Mouse (Mus musculus): ENCODE results near the gene Cldn9. TPM values are rescaled to one million over a fixed set of nuclear protein-coding genes. Genes with fewer than 3 reads are reported as not detected.

The Cldn9 gene
- polyA plus RNA-seq, 1 experiment from 2014 or later, result not detected

DNA sequence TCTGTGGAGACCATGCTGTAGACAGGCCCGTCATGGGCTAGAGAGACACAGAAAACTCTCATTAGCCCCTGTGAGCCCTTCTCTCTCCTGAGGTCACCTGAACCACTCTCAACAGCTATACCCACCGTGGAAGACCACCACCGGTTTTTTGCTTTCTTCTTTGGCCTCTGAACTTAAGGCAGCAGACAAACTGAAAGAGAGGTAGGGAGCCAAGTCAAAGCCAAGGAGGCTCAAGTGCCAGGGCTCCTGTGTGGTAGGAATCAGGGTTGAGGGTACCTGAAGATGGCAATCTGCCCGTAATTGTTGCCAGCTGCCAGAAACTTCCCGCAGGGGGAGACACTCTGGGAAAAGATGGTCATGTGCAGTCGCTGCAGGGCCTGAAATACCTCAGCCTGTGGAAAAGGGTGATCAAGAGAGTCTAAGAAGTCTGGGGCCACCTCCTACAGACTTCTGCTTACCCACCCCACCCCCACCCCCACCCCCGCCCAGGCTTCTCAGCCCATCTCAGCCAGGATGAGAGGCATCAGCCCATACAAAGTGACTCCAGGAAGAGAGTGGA lies 13.2 kb downstream of the Cldn9 start:
- no peak for ATAC-seq (ENCODE audit: insufficient number of reproducible peaks, low FRiP score)
- 86% methylated on average over 7 of the region's 7 CpGs for WGBS
- H3K27me3 ChIP-seq (replicated peaks), result no peaks in the 10 kb centered on the region
- no peak overlapping the region for H3K27ac ChIP-seq (ENCODE audit: poor library complexity, severe bottlenecking)
- H3K4me2 ChIP-seq, result no peak overlapping the region
- no peak overlapping the region for H3K4me3 ChIP-seq
- no peaks in the 10 kb centered on the region for H3K9me3 ChIP-seq (replicated peaks)
- no peak overlapping the region for H3K9ac ChIP-seq
- peaks cover 60% of the 10 kb centered on the region for H3K36me3 ChIP-seq
- H3K4me1 ChIP-seq (replicated peaks), result peaks cover 22% of the 10 kb centered on the region

DNA sequence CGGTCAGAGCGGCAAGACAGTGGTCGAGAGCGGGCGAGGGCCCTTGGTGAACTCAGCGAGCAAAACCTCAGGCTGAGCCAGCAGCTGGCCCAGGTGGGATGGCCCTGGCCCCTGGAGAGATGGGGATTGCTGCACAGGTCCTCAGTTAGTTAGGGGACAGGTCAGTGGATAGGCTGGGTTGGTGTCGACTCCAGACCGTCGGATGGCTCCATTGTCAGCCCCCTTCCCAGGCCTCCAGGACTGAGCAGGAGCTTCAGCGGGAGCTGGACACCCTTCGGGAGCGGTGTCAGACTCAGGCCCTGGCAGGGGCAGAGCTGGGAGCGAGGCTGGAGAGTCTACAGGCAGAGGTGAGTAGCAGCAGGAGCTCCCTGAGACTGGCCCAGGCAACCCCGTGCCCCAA lies 18.3 kb downstream of the Cldn9 start:
- Histone ChIP-seq H3K27ac (ENCODE audit: poor library complexity, severe bottlenecking) (no peak overlapping the region), H3K36me3 (peaks cover 48% of the 10 kb centered on the region), H3K4me3 (no peak overlapping the region), H3K9ac (no peak overlapping the region), H3K9me3 (replicated peaks) (no peaks in the 10 kb centered on the region), H3K4me2 (no peak overlapping the region), H3K4me1 (replicated peaks) (peaks cover 8% of the 10 kb centered on the region; the same call in 1 of the 2 replicates), H3K27me3 (replicated peaks) (peaks cover 33% of the 10 kb centered on the region)
- WGBS, result 77% methylated on average over 14 of the region's 14 CpGs
- ATAC-seq (ENCODE audit: insufficient number of reproducible peaks, low FRiP score), result 0 out of 2 replicates have a peak, but pooled peaks have one; percentile 18

DNA sequence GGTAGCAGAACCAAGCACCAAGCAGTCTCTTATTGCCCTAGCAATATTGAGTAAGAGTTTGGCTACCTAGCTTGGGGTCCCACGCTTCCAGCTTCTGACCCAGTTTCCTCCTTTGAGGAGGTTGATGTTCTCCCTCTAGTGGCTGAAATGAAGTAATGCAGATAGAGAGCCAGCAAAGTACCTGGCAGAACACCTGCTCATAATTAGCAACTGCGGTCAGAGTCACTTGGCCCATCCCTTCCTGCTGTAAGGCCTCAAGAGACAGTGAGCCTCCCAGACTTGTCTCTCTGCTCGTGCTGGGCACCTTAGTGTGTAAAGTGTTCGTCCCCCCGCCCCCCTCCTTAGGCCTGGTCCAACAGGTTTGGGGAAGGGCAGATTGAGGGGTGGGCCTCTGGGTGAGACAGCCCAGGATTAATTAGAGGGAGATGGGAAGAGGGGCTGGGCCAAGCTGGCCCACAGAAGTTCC lies 19.2 kb downstream of the Cldn9 start:
- H3K27me3 ChIP-seq (replicated peaks), result peaks cover 42% of the 10 kb centered on the region
- ATAC-seq (ENCODE audit: insufficient number of reproducible peaks, low FRiP score), result no peak
- H3K4me2 ChIP-seq, result no peak overlapping the region
- H3K9ac ChIP-seq, result no peak overlapping the region
- peaks cover 10% of the 10 kb centered on the region; the same call in 1 of the 2 replicates for H3K4me1 ChIP-seq (replicated peaks)
- H3K27ac ChIP-seq (ENCODE audit: poor library complexity, severe bottlenecking), result no peak overlapping the region
- WGBS, result 14% methylated on average over 5 of the region's 5 CpGs
- H3K9me3 ChIP-seq (replicated peaks), result no peaks in the 10 kb centered on the region
- H3K36me3 ChIP-seq, result peaks cover 39% of the 10 kb centered on the region
- H3K4me3 ChIP-seq, result no peak overlapping the region

DNA sequence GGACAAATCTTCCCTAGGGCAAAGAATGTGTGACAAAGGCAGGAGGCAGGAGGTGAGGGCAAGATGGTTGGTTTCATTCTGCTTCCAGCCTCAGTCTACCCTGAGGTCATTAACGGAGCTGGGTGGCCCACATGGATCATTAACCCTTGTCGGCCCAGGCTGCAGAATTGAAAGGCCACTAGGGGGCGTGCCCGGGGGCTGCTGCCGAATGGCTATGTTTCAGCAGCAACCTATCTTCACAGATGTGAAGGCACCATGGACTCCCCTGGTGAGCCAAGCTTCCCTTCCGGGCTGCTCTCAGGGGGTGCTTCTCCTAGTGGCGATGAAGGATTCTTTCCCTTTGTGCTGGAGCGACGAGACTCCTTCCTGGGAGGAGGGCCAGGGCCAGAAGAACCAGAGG lies 22.3 kb downstream of the Cldn9 start:
- H3K4me3 ChIP-seq, result no peak overlapping the region
- no peak overlapping the region for H3K4me2 ChIP-seq
- ATAC-seq (ENCODE audit: insufficient number of reproducible peaks, low FRiP score), result no peak; the same call in 1 of the 2 replicates
- H3K36me3 ChIP-seq, result peaks cover 8% of the 10 kb centered on the region
- no peak overlapping the region for H3K27ac ChIP-seq (ENCODE audit: poor library complexity, severe bottlenecking)
- 3% methylated on average over 9 of the region's 9 CpGs for WGBS
- H3K9ac ChIP-seq, result no peak overlapping the region
- H3K9me3 ChIP-seq (replicated peaks), result no peaks in the 10 kb centered on the region
- peaks cover 57% of the 10 kb centered on the region for H3K27me3 ChIP-seq (replicated peaks)
- H3K4me1 ChIP-seq (replicated peaks), result peaks cover 10% of the 10 kb centered on the region; the same call in 1 of the 2 replicates

DNA sequence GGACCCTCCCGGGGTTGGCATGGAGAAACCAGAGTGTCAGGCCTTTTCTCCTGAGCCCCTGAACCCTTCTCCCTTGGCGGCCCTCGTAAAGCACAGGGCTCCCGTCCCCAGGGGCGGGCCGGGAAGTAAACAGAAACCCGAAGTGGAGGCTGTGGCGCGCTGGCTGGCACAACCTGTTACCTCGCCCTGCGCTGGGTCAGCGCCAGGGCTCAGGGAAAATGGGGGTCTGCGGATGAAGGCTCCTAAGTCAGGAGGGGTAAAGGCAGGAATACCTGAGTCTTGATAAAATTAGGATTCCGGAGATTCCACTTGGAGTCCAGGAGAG lies 23.0 kb downstream of the Cldn9 start:
- Histone ChIP-seq H3K27ac (ENCODE audit: poor library complexity, severe bottlenecking) (no peak overlapping the region), H3K9me3 (replicated peaks) (no peaks in the 10 kb centered on the region), H3K36me3 (peaks cover 1% of the 10 kb centered on the region; the same call in 1 of the 2 replicates), H3K9ac (no peak overlapping the region), H3K4me1 (replicated peaks) (peaks cover 10% of the 10 kb centered on the region; the same call in 1 of the 2 replicates), H3K4me3 (peak overlapping the region; percentile 7), H3K27me3 (replicated peaks) (peaks cover 60% of the 10 kb centered on the region), H3K4me2 (peak overlapping the region; percentile 38)
- WGBS, result 4% methylated on average over 14 of the region's 14 CpGs
- no peak for ATAC-seq (ENCODE audit: insufficient number of reproducible peaks, low FRiP score)

DNA sequence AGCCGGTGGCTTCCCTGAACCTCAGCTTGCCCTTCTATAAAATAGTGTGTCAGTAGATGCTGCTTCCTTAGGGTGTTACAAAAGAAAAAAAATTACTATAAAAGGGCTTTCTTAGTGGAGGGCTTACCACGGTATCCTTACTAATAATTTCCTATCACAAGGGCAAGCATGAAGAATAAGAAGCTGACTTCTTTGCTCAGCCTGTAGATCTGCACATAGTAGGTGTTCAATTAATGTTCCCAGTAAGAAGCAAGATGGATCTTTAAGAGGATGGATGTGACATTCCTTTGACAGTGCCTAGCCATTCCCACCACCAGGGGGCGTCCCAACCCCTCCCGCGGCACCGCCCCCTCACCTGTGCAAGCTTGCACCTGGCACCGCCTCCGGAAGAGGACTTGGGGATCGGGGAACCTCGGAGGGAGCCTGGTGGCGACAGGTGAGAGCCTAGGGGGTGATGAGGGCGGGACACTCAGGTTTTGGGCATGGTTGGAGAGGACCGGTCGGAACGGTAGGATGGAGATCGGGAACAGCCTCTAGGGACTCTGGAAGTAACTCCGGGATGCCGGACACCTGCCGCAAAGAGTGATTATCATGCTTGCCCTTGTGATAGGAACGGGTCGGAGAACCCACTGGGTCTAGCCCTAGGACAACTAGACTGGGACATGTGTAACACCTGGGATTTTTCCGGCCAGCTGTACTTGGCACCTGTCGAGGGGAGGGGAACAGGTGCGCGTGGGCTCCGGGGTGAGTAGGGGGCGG lies 23.5 kb downstream of the Cldn9 start, which contains the start of gene Bicdl2:
TSS of gene Bicdl2 (plus strand) at position 390 of the 759 bp plus-strand sequence.
- H3K36me3 ChIP-seq, result no peaks in the 10 kb centered on the region
- no peak within 1 kb of the TSS for H3K9ac ChIP-seq
- peak within 1 kb of the TSS; percentile 7 for H3K4me3 ChIP-seq
- H3K27me3 ChIP-seq (replicated peaks), result peaks cover 60% of the 10 kb centered on the region
- peaks cover 10% of the 10 kb centered on the region; the same call in 1 of the 2 replicates for H3K4me1 ChIP-seq (replicated peaks)
- peak within 1 kb of the TSS; percentile 38 for H3K4me2 ChIP-seq
- no peak within 1 kb of the TSS for H3K27ac ChIP-seq (ENCODE audit: poor library complexity, severe bottlenecking)
- no peak for ATAC-seq (ENCODE audit: insufficient number of reproducible peaks, low FRiP score)
- H3K9me3 ChIP-seq (replicated peaks), result no peaks in the 10 kb centered on the region
- WGBS, result 6% methylated on average over 27 of the region's 27 CpGs

DNA sequence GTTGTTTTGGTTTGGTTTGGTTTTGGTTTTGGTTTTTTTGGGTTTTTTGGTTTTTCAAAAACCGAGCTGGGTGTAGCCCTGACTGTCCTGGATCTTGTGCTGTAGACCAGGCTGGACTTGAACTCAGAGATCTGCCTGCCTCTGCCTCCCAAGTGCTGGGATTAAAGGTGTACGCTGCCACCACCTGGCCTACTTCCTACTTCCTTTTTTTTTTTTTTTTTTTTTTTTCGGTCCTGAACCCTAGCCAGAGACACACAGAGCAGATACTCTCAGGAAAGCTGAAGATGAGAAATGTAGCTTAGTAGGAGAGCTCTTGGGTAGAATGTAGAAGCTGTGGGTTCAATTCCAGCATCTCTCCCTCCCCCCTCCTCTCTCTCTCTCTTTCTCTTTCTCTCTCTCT lies 25.4 kb downstream of the Cldn9 start:
- no peak overlapping the region for H3K27ac ChIP-seq (ENCODE audit: poor library complexity, severe bottlenecking)
- H3K9ac ChIP-seq, result no peak overlapping the region
- 71% methylated on average over 3 of the region's 3 CpGs for WGBS
- no peak for ATAC-seq (ENCODE audit: insufficient number of reproducible peaks, low FRiP score)
- no peak overlapping the region for H3K4me3 ChIP-seq
- H3K36me3 ChIP-seq, result no peaks in the 10 kb centered on the region
- no peaks in the 10 kb centered on the region for H3K9me3 ChIP-seq (replicated peaks)
- H3K4me2 ChIP-seq, result no peak overlapping the region
- H3K4me1 ChIP-seq (replicated peaks), result peaks cover 7% of the 10 kb centered on the region; the same call in 1 of the 2 replicates
- peaks cover 61% of the 10 kb centered on the region for H3K27me3 ChIP-seq (replicated peaks)

DNA sequence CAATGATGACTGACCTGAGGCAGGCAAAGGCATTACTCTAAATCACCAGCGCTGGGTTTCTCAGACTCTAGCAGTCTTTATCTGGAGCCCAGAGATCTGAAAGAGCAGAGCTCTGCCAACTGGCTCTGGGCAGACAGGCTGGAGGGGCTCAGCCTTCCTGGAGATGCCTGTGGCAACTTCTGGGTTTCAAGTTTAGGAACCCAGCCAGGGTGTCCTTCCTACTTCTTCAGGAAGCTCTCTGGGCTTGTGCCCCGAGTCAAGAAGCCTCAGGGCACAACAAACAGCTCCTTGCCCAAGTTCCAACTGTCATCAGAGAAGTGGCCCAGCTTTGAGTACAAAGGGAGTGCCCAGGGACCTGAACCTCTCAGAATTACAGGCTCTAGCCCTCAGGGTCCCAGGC lies 29.4 kb downstream of the Cldn9 start:
- no peak for ATAC-seq (ENCODE audit: insufficient number of reproducible peaks, low FRiP score)
- 66% methylated on average over 2 of the region's 2 CpGs for WGBS
- H3K36me3 ChIP-seq, result no peaks in the 10 kb centered on the region

DNA sequence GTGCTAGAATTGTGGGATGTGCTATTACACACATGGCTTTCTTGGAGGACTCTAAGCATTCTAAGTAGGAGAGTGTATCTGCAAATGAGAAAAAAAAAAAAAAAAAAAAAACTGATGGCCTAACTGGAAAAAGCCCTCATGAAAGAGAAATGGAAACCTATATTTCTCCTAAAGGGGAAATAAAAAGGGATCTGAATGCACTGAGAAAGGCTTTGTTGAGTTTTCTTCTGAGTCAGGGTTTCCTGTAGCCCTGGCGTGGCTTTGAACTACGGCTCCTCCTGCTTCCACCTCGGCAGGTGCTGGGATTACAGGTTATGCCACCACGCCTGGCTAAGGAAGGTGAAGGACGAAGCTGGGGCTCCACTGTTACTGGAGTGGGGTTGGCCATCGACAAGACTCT lies 29.8 kb downstream of the Cldn9 start:
- no peak overlapping the region for H3K9ac ChIP-seq

More for the DNA sequence above, 29.4 kb downstream of the Cldn9 start:
- Histone ChIP-seq H3K9ac (no peak overlapping the region), H3K4me1 (replicated peaks) (no peaks in the 10 kb centered on the region), H3K4me2 (no peak overlapping the region), H3K27me3 (replicated peaks) (peaks cover 22% of the 10 kb centered on the region), H3K4me3 (no peak overlapping the region), H3K9me3 (replicated peaks) (no peaks in the 10 kb centered on the region), H3K27ac (ENCODE audit: poor library complexity, severe bottlenecking) (no peak overlapping the region)

DNA sequence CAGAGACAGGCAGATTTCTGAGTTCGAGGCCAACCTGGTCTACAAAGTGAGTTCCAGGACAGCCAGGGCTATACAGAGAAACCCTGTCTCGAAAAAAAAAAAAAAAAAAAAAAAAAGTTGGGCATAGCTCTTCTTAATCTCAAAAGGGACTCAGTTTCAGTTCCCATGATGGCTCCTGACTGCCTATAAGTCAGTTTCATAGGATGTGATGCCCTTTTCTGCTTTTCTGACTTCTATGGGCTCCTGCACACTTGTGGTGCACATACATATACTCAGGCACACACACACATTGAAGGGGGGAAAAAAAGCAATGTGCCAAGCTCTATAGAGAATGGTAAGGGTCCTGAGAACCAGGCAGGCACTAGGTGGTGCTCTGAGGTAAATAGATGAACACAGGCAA lies 30.5 kb downstream of the Cldn9 start:
- H3K9ac ChIP-seq, result no peak overlapping the region
- 62% methylated on average over 2 of the region's 2 CpGs for WGBS
- no peaks in the 10 kb centered on the region for H3K36me3 ChIP-seq
- H3K4me1 ChIP-seq (replicated peaks), result no peaks in the 10 kb centered on the region
- ATAC-seq (ENCODE audit: insufficient number of reproducible peaks, low FRiP score), result no peak
- H3K4me2 ChIP-seq, result no peak overlapping the region
- H3K27me3 ChIP-seq (replicated peaks), result peaks cover 14% of the 10 kb centered on the region; the same call in 1 of the 2 replicates
- H3K9me3 ChIP-seq (replicated peaks), result no peaks in the 10 kb centered on the region
- H3K27ac ChIP-seq (ENCODE audit: poor library complexity, severe bottlenecking), result no peak overlapping the region
- no peak overlapping the region for H3K4me3 ChIP-seq

More for the DNA sequence above, 29.8 kb downstream of the Cldn9 start:
- Histone ChIP-seq H3K36me3 (no peaks in the 10 kb centered on the region), H3K4me1 (replicated peaks) (no peaks in the 10 kb centered on the region), H3K9me3 (replicated peaks) (no peaks in the 10 kb centered on the region), H3K27me3 (replicated peaks) (peaks cover 17% of the 10 kb centered on the region), H3K4me3 (no peak overlapping the region), H3K4me2 (no peak overlapping the region), H3K27ac (ENCODE audit: poor library complexity, severe bottlenecking) (no peak overlapping the region)
- 55% methylated on average over 6 of the region's 6 CpGs for WGBS
- no peak for ATAC-seq (ENCODE audit: insufficient number of reproducible peaks, low FRiP score)

DNA sequence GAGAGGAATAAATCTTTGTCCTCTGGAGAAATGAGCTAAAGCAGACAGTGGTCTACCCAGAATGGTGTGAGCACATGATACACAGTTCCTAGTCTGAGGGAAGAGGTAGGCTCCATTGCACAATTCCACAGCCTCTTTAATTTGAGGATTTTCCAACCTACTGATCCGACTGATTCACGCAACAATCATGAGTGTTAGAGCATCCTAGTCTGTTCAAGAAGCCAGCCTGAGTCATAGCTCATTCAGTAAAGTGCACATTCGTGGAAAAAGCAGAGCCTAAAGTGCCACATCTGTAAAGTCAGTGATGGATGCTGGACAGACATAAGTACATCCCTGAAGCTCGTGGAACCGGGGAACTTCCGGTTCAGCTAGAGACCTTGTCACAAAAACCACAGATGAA lies 32.5 kb downstream of the Cldn9 start:
- ATAC-seq (ENCODE audit: insufficient number of reproducible peaks, low FRiP score), result no peak

More for the DNA sequence above, 32.5 kb downstream of the Cldn9 start:
- peaks cover 7% of the 10 kb centered on the region; the same call in 1 of the 2 replicates for H3K27me3 ChIP-seq (replicated peaks)
- no peak overlapping the region for H3K4me2 ChIP-seq
- 76% methylated on average over 6 of the region's 6 CpGs for WGBS
- H3K9ac ChIP-seq, result no peak overlapping the region
- no peak overlapping the region for H3K4me3 ChIP-seq
- no peaks in the 10 kb centered on the region for H3K36me3 ChIP-seq
- no peaks in the 10 kb centered on the region for H3K4me1 ChIP-seq (replicated peaks)
- H3K27ac ChIP-seq (ENCODE audit: poor library complexity, severe bottlenecking), result no peak overlapping the region
- H3K9me3 ChIP-seq (replicated peaks), result no peaks in the 10 kb centered on the region

Measured in heart, embryonic 12.5 days (tissue).